Comparison of ENCODE assay signal across 9 mouse cellular contexts in the genomic region with DNA sequence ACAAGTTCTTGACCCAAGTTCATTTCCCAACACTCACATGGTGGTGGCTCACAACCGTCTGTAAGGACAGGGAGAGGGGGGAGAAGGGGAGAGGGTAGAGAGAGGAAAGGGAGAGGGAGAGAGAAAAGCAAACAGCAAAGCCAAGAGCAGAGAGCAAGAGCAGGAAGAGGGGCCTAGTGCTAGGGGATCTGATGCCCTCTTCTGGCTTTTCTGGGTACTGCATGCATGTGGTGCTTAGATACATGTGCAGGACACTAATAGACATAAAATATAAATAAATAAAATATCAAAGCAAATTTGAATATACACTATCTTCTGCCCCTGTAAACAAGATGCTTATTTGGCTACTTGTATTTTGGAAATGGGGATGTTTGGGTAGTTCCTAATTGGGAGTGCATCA.
A peak's percentile ranks its signal among the peaks of the same experiment; 100 is the strongest.
DNase-seq lines count a peak whose midpoint lies in the region; ATAC-seq and TF ChIP-seq lines count a peak whose summit lies in the region.
"Had no signal": no experiment of that assay in that cellular context is flagged by ENCODE, and none has a peak within 500 bp of the region (broad histone marks: within the 10 kb centered on the region; RNA-seq: fewer than 3 reads in every experiment).

No protein-coding gene starts in this region.

- H3K36me3 ChIP-seq in lung, postnatal 0 days (ENCODE audit: insufficient read depth, low read length): no peaks in the 10 kb centered on the region
- H3K36me3 ChIP-seq: hindbrain, embryonic 15.5 days had no signal

- no peak overlapping the region for H3K4me3 ChIP-seq in cerebellum, adult 2 months (replicated peaks; ENCODE audit: insufficient read depth, low read depth, low read length)
- H3K4me3 ChIP-seq in lung, postnatal 0 days (ENCODE audit: low read depth, low read length): no peak overlapping the region
- H3K4me3 ChIP-seq: hindbrain, embryonic 15.5 days had no signal

- TF ChIP-seq EP300 in lung, postnatal 0 days (IDR thresholded peaks at IDR 0.05): no peak

- peak; percentile 19; the same call in 1 of the 2 replicates for TF ChIP-seq CTCF in cerebellum, adult 2 months (IDR thresholded peaks at IDR 0.05; ENCODE audit: borderline replicate concordance, insufficient read depth, low read depth, low read length)
- TF ChIP-seq CTCF in lung, postnatal 0 days (IDR thresholded peaks at IDR 0.05): peak; percentile 65

- H3K4me1 ChIP-seq in cerebellum, adult 2 months (ENCODE audit: control insufficient read depth, insufficient read depth, low read length): no peaks in the 10 kb centered on the region
- no peaks in the 10 kb centered on the region for H3K4me1 ChIP-seq in lung, postnatal 0 days (ENCODE audit: insufficient read depth, low read depth, low read length)
- H3K4me1 ChIP-seq: hindbrain, embryonic 15.5 days had no signal

- WGBS in cerebellum, adult 2 months: 35% methylated on average over 1 of the region's 1 CpGs
- 18% methylated on average over 1 of the region's 1 CpGs for WGBS in lung, postnatal 0 days

- ATAC-seq in lung, postnatal 0 days: no peak

- no peaks in the 10 kb centered on the region for H3K27me3 ChIP-seq in cerebellum, adult 2 months (ENCODE audit: control insufficient read depth, insufficient read depth, low read length)
- H3K27me3 ChIP-seq in lung, postnatal 0 days (replicated peaks; ENCODE audit: insufficient read depth, low read length): no peaks in the 10 kb centered on the region

- TF ChIP-seq POLR2A in cerebellum, adult 2 months (IDR thresholded peaks at IDR 0.05; ENCODE audit: borderline replicate concordance, insufficient read depth, low read length): no peak

- no peak overlapping the region for H3K4me2 ChIP-seq in lung, postnatal 0 days (replicated peaks; ENCODE audit: low read depth, low read length)
- H3K4me2 ChIP-seq: hindbrain, embryonic 15.5 days had no signal

- no peak overlapping the region for H3K27ac ChIP-seq in cerebellum, adult 2 months (ENCODE audit: insufficient read depth, low read length)
- H3K27ac ChIP-seq in lung, postnatal 0 days (ENCODE audit: low read length): no peak overlapping the region
- H3K27ac ChIP-seq: hindbrain, embryonic 15.5 days had no signal

- no peak overlapping the region for H3K9ac ChIP-seq in lung, postnatal 0 days (replicated peaks; ENCODE audit: low read depth)
- H3K9ac ChIP-seq: hindbrain, embryonic 15.5 days had no signal

- DNase-seq in cerebellum, adult 2 months: peak in 1 of 2 experiments; percentile 1
- DNase-seq in cerebellum, adult 11-12 months: no peak
- DNase-seq in ovary, postnatal 36 days (ENCODE audit: low spot score): peak; percentile 4
- no peak for DNase-seq in ovary, adult 18-20 months (ENCODE audit: low spot score)
- peak; percentile 16 to 45 for DNase-seq in cerebellum, postnatal 25 days
- DNase-seq in kidney, adult 9 months: peak; percentile 33
- DNase-seq in lung, postnatal 0 days (ENCODE audit: low spot score): peak; percentile 26
- DNase-seq in spleen, postnatal 14 days (ENCODE audit: low spot score in 2 of 2): peak; percentile 5 to 21

- H3K9me3 ChIP-seq in lung, postnatal 0 days (ENCODE audit: low read length): no peaks in the 10 kb centered on the region
- H3K9me3 ChIP-seq: hindbrain, embryonic 15.5 days had no signal

Comparison
In these comparisons a context has a peak if more than half of its experiments do, and no peak if none do; other contexts are left out.
1. DNase-seq: peak in ovary, postnatal 36 days (single experiment), cerebellum, postnatal 25 days (2 of 2), kidney, adult 9 months (single experiment), lung, postnatal 0 days (single experiment) and spleen, postnatal 14 days (2 of 2); none in cerebellum, adult 11-12 months (single experiment) and ovary, adult 18-20 months (single experiment).